Comparison of ENCODE assay signal across 22 mouse cellular contexts in genomic region chr10:33092400-33092799, GRCm38 (mm10). TPM values are rescaled to one million over a fixed set of nuclear protein-coding genes. Genes with fewer than 3 reads are reported as not detected.
"Had no signal": no experiment of that assay in that cellular context is flagged by ENCODE, and none has a peak within 500 bp of the region (broad histone marks: within the 10 kb centered on the region; RNA-seq: fewer than 3 reads in every experiment).

No protein-coding gene starts in this region.

- H3K4me3 ChIP-seq: layer of hippocampus, adult 2 months; left cerebral cortex, adult 2 months; liver, embryonic 13.5 days; stomach, embryonic 15.5 days had no signal

- H3K9ac ChIP-seq: liver, embryonic 13.5 days; stomach, embryonic 15.5 days had no signal

- H3K4me2 ChIP-seq: liver, embryonic 13.5 days; midbrain, embryonic 11.5 days; stomach, embryonic 15.5 days had no signal

- H3K27me3 ChIP-seq: liver, embryonic 13.5 days; stomach, embryonic 15.5 days had no signal

- DNase-seq: kidney, postnatal 25 days; layer of hippocampus, adult 9-11 months; layer of hippocampus, postnatal 36 days; liver, embryonic 13.5 days; lung, adult 2 months; lung, postnatal 14 days; lung, postnatal 4 days; midbrain, embryonic 14.5 days; right cerebral cortex, adult 18-20 months; right cerebral cortex, postnatal 14 days; right cerebral cortex, postnatal 4 days; spleen, adult 18-20 months; thymus, postnatal 25 days had no signal

- H3K4me1 ChIP-seq: liver, embryonic 13.5 days; stomach, embryonic 15.5 days had no signal

- H3K9me3 ChIP-seq: liver, embryonic 13.5 days; stomach, embryonic 15.5 days had no signal

- H3K36me3 ChIP-seq: liver, embryonic 13.5 days; stomach, embryonic 15.5 days had no signal

- H3K27ac ChIP-seq: kidney, postnatal 0 days; layer of hippocampus, adult 2 months; left cerebral cortex, adult 2 months; liver, embryonic 13.5 days; stomach, embryonic 15.5 days had no signal

RNA-seq across cellular contexts. Expression of gene Trdn, which starts 12.0 kb away (rescaled TPM):
- total RNA-seq: layer of hippocampus, postnatal 36 days; megakaryocyte progenitor cell, adult 5-6 weeks; megakaryocyte-erythroid progenitor cell, adult 5-6 weeks had no signal
- polyA plus RNA-seq: kidney, postnatal 0 days; large intestine, adult 2 months; liver, adult 2 months; midbrain, embryonic 11.5 days; midbrain, embryonic 14.5 days had no signal
